Mouse (Mus musculus): ENCODE measurements around the gene Wwox. TPM values are rescaled to one million over a fixed set of nuclear protein-coding genes. Genes with fewer than 3 reads are reported as not detected.

Gene Wwox
- total RNA-seq, 4 experiments from 2014 or later: 4.4 to 6.0 (median 5.5) TPM

- DNase-seq (ENCODE audit: low spot score in 2 of 2): no peak
Observed at GRCm38 (mm10) chr8:115008624-115009620, 569.5 kb downstream of the Wwox start.

GRCm38 (mm10) chr8:115009897-115010768, 570.7 kb downstream of the Wwox start:
- DNase-seq (ENCODE audit: low spot score in 2 of 2): no peak

- DNase-seq (ENCODE audit: low spot score in 2 of 2): no peak
Observed at GRCm38 (mm10) chr8:115010769-115011073, 571.3 kb downstream of the Wwox start.

- DNase-seq (ENCODE audit: low spot score in 2 of 2): no peak
Observed at GRCm38 (mm10) chr8:115019661-115020060, 580.2 kb downstream of the Wwox start.

- DNase-seq (ENCODE audit: low spot score in 2 of 2): no peak
Observed at GRCm38 (mm10) chr8:115021731-115022130, 582.3 kb downstream of the Wwox start.

- DNase-seq (ENCODE audit: low spot score in 2 of 2): no peak
Observed at GRCm38 (mm10) chr8:115024062-115024461, 584.6 kb downstream of the Wwox start.

- DNase-seq (ENCODE audit: low spot score in 2 of 2): no peak
Observed at GRCm38 (mm10) chr8:115025390-115026098, 586.1 kb downstream of the Wwox start.

- DNase-seq (ENCODE audit: low spot score in 2 of 2): no peak
Observed at GRCm38 (mm10) chr8:115026201-115026600, 586.7 kb downstream of the Wwox start.

GRCm38 (mm10) chr8:115033194-115033593, 593.7 kb downstream of the Wwox start:
- DNase-seq (ENCODE audit: low spot score in 2 of 2): no peak

- DNase-seq (ENCODE audit: low spot score in 2 of 2): no peak
Observed at GRCm38 (mm10) chr8:115036016-115036415, 596.6 kb downstream of the Wwox start.

GRCm38 (mm10) chr8:115038426-115038825, 599.0 kb downstream of the Wwox start:
- DNase-seq (ENCODE audit: low spot score in 2 of 2): no peak

- DNase-seq (ENCODE audit: low spot score in 2 of 2): no peak
Observed at GRCm38 (mm10) chr8:115045746-115046145, 606.3 kb downstream of the Wwox start.

- no peak for DNase-seq (ENCODE audit: low spot score in 2 of 2)
Observed at GRCm38 (mm10) chr8:115046496-115046895, 607.0 kb downstream of the Wwox start.

GRCm38 (mm10) chr8:115058193-115058835, 618.9 kb downstream of the Wwox start:
- no peak for DNase-seq (ENCODE audit: low spot score in 2 of 2)

- no peak for DNase-seq (ENCODE audit: low spot score in 2 of 2)
Observed at GRCm38 (mm10) chr8:115063623-115064022, 624.2 kb downstream of the Wwox start.

GRCm38 (mm10) chr8:115064691-115065090, 625.2 kb downstream of the Wwox start:
- no peak for DNase-seq (ENCODE audit: low spot score in 2 of 2)

- DNase-seq (ENCODE audit: low spot score in 2 of 2): no peak
Observed at GRCm38 (mm10) chr8:115065386-115065785, 625.9 kb downstream of the Wwox start.

- no peak for DNase-seq (ENCODE audit: low spot score in 2 of 2)
Observed at GRCm38 (mm10) chr8:115066550-115067058, 627.1 kb downstream of the Wwox start.

- DNase-seq (ENCODE audit: low spot score in 2 of 2): no peak
Observed at GRCm38 (mm10) chr8:115068723-115069122, 629.3 kb downstream of the Wwox start.

- DNase-seq (ENCODE audit: low spot score in 2 of 2): no peak
Observed at GRCm38 (mm10) chr8:115070225-115070624, 630.8 kb downstream of the Wwox start.

- no peak for DNase-seq (ENCODE audit: low spot score in 2 of 2)
Observed at GRCm38 (mm10) chr8:115071231-115071630, 631.8 kb downstream of the Wwox start.
